Mouse (Mus musculus) E14TG2a.4 (cell line): ENCODE measurements around the gene Rxra.

Source experiments
- CTCF ChIP-seq: conservative IDR thresholded peaks from 2 replicates; pipeline ENCODE4 v1.5.1; 2014; ENCODE audit warnings: low read length
- POU5F1 ChIP-seq: IDR thresholded peaks from 2 replicates; pipeline ENCODE4 v1.6.1; 2014; ENCODE audit warnings: low read length, borderline replicate concordance

- TF ChIP-seq POU5F1 (no peak), CTCF (no peak)
Measured at GRCm38 (mm10) chr2:27755986-27756641, 79.9 kb downstream of the Rxra start.
